Mouse (Mus musculus): ENCODE data around the gene Spata31d1b.

DNA sequence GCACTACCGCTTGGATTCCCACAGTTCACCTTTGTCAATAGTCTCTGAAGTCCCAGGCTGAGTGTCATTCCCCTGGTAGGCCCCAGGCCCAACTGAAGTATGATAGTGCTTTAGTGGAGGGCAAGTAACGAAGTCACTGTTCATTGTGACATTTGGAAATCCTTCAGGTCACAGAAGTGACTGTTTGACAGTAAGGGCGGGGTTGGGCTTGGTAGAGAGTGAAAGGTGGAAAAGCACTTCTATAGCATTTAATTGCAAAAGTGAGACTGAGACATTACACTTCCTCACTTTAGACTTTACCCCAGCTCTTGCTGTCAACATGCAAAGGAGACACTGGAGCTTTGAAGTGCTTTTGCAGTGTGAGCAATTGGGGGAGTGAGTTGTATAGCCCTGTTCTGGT lies 18.1 kb upstream of the Spata31d1b start, which contains the start of gene 4921517D22Rik:
- TF ChIP-seq JUND (IDR thresholded peaks at IDR 0.05; ENCODE audit: low read depth, low read length), result no peak
- no peak for TF ChIP-seq CTCF (IDR thresholded peaks at IDR 0.05 in 2 of 3, conservative IDR thresholded peaks at IDR 0.05 in 1 of 3; ENCODE audit: control insufficient read depth in 1 of 3, insufficient read depth in 1 of 3, low read depth in 2 of 3, low read length in 3 of 3, poor library complexity in 1 of 3, severe bottlenecking in 1 of 3)
- no peak for TF ChIP-seq TCF12 (IDR thresholded peaks at IDR 0.05; ENCODE audit: low read depth, low read length)
- no peak for TF ChIP-seq POLR2A (IDR thresholded peaks at IDR 0.05; ENCODE audit: control insufficient read depth in 1 of 2, insufficient read depth in 1 of 2, low read depth in 1 of 2, low read length in 2 of 2, poor library complexity in 1 of 2)
- no peak for TF ChIP-seq GABPA (IDR thresholded peaks at IDR 0.05; ENCODE audit: low read depth, low read length)
